In genomic region chr5:22861399-22861798, GRCm38 (mm10) we compare ENCODE assay signal across 12 mouse cellular contexts.
A peak's percentile ranks its signal among the peaks of the same experiment; 100 is the strongest.
DNase-seq lines count a peak whose midpoint lies in the region; ATAC-seq and TF ChIP-seq lines count a peak whose summit lies in the region.
"Had no signal": no experiment of that assay in that cellular context is flagged by ENCODE, and none has a peak within 500 bp of the region (broad histone marks: within the 10 kb centered on the region; RNA-seq: fewer than 3 reads in every experiment).

No protein-coding gene starts in this region.

- H3K4me1 ChIP-seq in ES-E14 (ENCODE audit: control insufficient read depth in 2 of 2, insufficient read depth in 2 of 2, low read length in 2 of 2, poor library complexity in 1 of 2) = no peaks in the 10 kb centered on the region
- H3K4me1 ChIP-seq: lung, embryonic 15.5 days had no signal

- no peaks in the 10 kb centered on the region for H3K36me3 ChIP-seq in ES-E14 (ENCODE audit: control insufficient read depth, insufficient read depth, low read length, poor library complexity, severe bottlenecking)
- H3K36me3 ChIP-seq: lung, embryonic 15.5 days had no signal

- no peaks in the 10 kb centered on the region for H3K9me3 ChIP-seq in ES-E14 (ENCODE audit: control insufficient read depth, insufficient read depth, low read depth, low read length)
- H3K9me3 ChIP-seq: lung, embryonic 15.5 days had no signal

- peak; percentile 34 for DNase-seq in adrenal gland, postnatal 10 days
- DNase-seq in adrenal gland, adult 8-10 months = no peak
- DNase-seq in layer of hippocampus, adult 2 months (ENCODE audit: low spot score in 2 of 2) = no peak
- no peak for DNase-seq in layer of hippocampus, adult 8-10 months (ENCODE audit: low spot score in 2 of 2)
- peak; percentile 42 for DNase-seq in ES-E14 (ENCODE audit: low read depth, low spot score)
- peak; percentile 30 for DNase-seq in kidney, postnatal 10 days
- no peak for DNase-seq in gastrocnemius, postnatal 25 days
- DNase-seq: B cell, adult 2 months; cerebellum, adult 18-20 months; thymus, adult 18-20 months had no signal

- no peak for ATAC-seq in megakaryocyte-erythroid progenitor cell, adult 5-6 weeks (replicated peaks; ENCODE audit: low FRiP score, low TSS enrichment, poor library complexity, severe bottlenecking)

- TF ChIP-seq CTCF in layer of hippocampus, adult 2 months (conservative IDR thresholded peaks at IDR 0.05) = peak; percentile 68

- no peak overlapping the region for H3K27ac ChIP-seq in layer of hippocampus, adult 2 months
- no peak overlapping the region for H3K27ac ChIP-seq in ES-E14 (ENCODE audit: insufficient read depth, low read depth, low read length, poor library complexity, severe bottlenecking)
- H3K27ac ChIP-seq: lung, embryonic 15.5 days had no signal

- H3K4me3 ChIP-seq in layer of hippocampus, adult 2 months = no peak overlapping the region
- H3K4me3 ChIP-seq in ES-E14 (ENCODE audit: insufficient read depth in 1 of 2, low read depth in 1 of 2, low read length in 2 of 2, poor library complexity in 1 of 2, severe bottlenecking in 1 of 2) = no peak overlapping the region
- H3K4me3 ChIP-seq: lung, embryonic 15.5 days had no signal

- H3K9ac ChIP-seq in ES-E14 (ENCODE audit: insufficient read depth, low read depth, low read length, poor library complexity, severe bottlenecking) = no peak overlapping the region
- H3K9ac ChIP-seq: lung, embryonic 15.5 days had no signal

- in situ Hi-C loops in ES-E14 (cut with MboI; ENCODE audit: low sequenced_read_pairs in 2 of 2, unreplicated experiment in 2 of 2) = no loop called here

TF ChIP-seq in ES-E14, 5 proteins besides CTCF, POLR2A, EP300 and RAD21:
- TF ChIP-seq ZNF384 (IDR thresholded peaks at IDR 0.05; ENCODE audit: low read depth, low read length) (no peak), CHD2 (IDR thresholded peaks at IDR 0.05; ENCODE audit: low read depth, low read length) (no peak), MAFK (IDR thresholded peaks at IDR 0.05; ENCODE audit: insufficient read depth, low read depth, low read length) (no peak), ZC3H11A (IDR thresholded peaks at IDR 0.05; ENCODE audit: borderline replicate concordance, low read depth, low read length) (0 out of 2 replicates have a peak, but pooled peaks have one; percentile 28), HCFC1 (IDR thresholded peaks at IDR 0.05; ENCODE audit: borderline replicate concordance, insufficient read depth, low read length) (no peak)
TF ChIP-seq in ES-E14: peak in this region for 1.

Comparison
In these comparisons a context has a peak if more than half of its experiments do, and no peak if none do; other contexts are left out.
1. DNase-seq: peak in adrenal gland, postnatal 10 days (single experiment), ES-E14 (single experiment) and kidney, postnatal 10 days (single experiment); none in adrenal gland, adult 8-10 months (single experiment), layer of hippocampus, adult 2 months (0 of 2), layer of hippocampus, adult 8-10 months (0 of 2) and gastrocnemius, postnatal 25 days (single experiment).